Mouse (Mus musculus) adrenal gland, adult 18-20 months (tissue): Measurements from ENCODE around the gene Slfn14. TPM values are rescaled to one million over a fixed set of nuclear protein-coding genes. Genes with fewer than 3 reads are reported as not detected.

ENCODE experiments used
- total RNA-seq, 2 experiments: library from RNA; stranded (reverse); gene quantifications; 1 replicate in 1 of 2; 2 replicates in 1 of 2; pipeline ENCODE4 v1.2.3; 2021

Slfn14 gene
- total RNA-seq, 2 experiments from 2014 or later = not detected

Other genes starting within 250 kb of the Slfn14 start
- 1 to 10 TPM; 6.6 to 8.5 TPM for gene Slfn2, start 221.6 kb downstream of the Slfn14 start, total RNA-seq
- under 1 TPM; 0.20 to 0.35 TPM for gene Slfn1, start 169.9 kb downstream of the Slfn14 start, total RNA-seq
- under 1 TPM in 1 of 2 experiments, not detected in 1; 0.13 TPM for gene Slfn4, start 111.5 kb downstream of the Slfn14 start, total RNA-seq
- gene Slfn3, start 95.4 kb downstream of the Slfn14 start, total RNA-seq = 1 to 10 TPM; 3.9 to 4.6 TPM
- 100 to 1,000 TPM in 1 of 2 experiments, 10 to 100 TPM in 1; 91.9 to 108 TPM for gene Ap2b1, start 12.3 kb upstream of the Slfn14 start, total RNA-seq
- 10 to 100 TPM; 14.9 to 16.9 TPM for gene Pex12, start 15.9 kb upstream of the Slfn14 start, total RNA-seq
- gene Rasl10b, start 122.4 kb upstream of the Slfn14 start, total RNA-seq = 10 to 100 TPM; 11.4 to 12.4 TPM
- gene Gas2l2, start 142.7 kb upstream of the Slfn14 start, total RNA-seq = not detected
- gene 1700020L24Rik, start 151.0 kb upstream of the Slfn14 start, total RNA-seq = 1 to 10 TPM in 1 of 2 experiments, under 1 TPM in 1; 0.43 to 1.5 TPM
- 10 to 100 TPM; 10.7 to 11.5 TPM for gene Mmp28, start 176.3 kb upstream of the Slfn14 start, total RNA-seq
- gene Taf15, start 186.4 kb upstream of the Slfn14 start, total RNA-seq = 10 to 100 TPM; 58.8 to 72.0 TPM
- gene Heatr9, start 235.4 kb upstream of the Slfn14 start, total RNA-seq = under 1 TPM in 1 of 2 experiments, not detected in 1; 0.16 TPM
- 10 to 100 TPM in 1 of 2 experiments, 1 to 10 TPM in 1; 2.4 to 11.5 TPM for gene Ccl5, start 243.8 kb upstream of the Slfn14 start, total RNA-seq